Mouse (Mus musculus) liver, embryonic 16.5 days (tissue): Measurements from ENCODE around the gene Cmtm4. TPM values are rescaled to one million over a fixed set of nuclear protein-coding genes. Genes with fewer than 3 reads are reported as not detected.

Experiments used
- ATAC-seq: fragments of 200-750 bp; cut with Nextera tagmentation; 2 replicates; pipeline ENCODE4 v1.8.0; 2017; ENCODE audit warnings: low read depth, mild to moderate bottlenecking, moderate number of reproducible peaks, moderate library complexity
- H3K27ac ChIP-seq: fragments of 300-500 bp; sonication (generic); 2 replicates; pipeline ENCODE4 v1.5.1; 2014; ENCODE audit warnings: mild to moderate bottlenecking, low read length
- H3K27me3 ChIP-seq: fragments of 300-500 bp; sonication (generic); 2 replicates; pipeline ENCODE4 v1.6.1; 2014; ENCODE audit warnings: low read depth, low read length, mixed read lengths; ENCODE audit not compliant: control insufficient read depth, insufficient read depth
- H3K36me3 ChIP-seq: fragments of 300-500 bp; sonication (generic); 2 replicates; pipeline ENCODE4 v1.6.1; 2014; ENCODE audit warnings: mild to moderate bottlenecking; ENCODE audit not compliant: control insufficient read depth, insufficient read depth
- H3K4me1 ChIP-seq: fragments of 300-500 bp; sonication (generic); 2 replicates; pipeline ENCODE4 v1.6.1; 2014; ENCODE audit warnings: low read depth, low read length, mixed read lengths; ENCODE audit not compliant: control insufficient read depth
- H3K4me2 ChIP-seq: fragments of 300-500 bp; sonication (generic); 2 replicates; pipeline ENCODE4 v1.6.1; 2014; ENCODE audit warnings: low read depth, low read length, mixed read lengths
- H3K4me3 ChIP-seq: fragments of 300-500 bp; sonication (generic); 2 replicates; pipeline ENCODE4 v1.5.1; 2014; ENCODE audit warnings: low read depth, mild to moderate bottlenecking, low read length
- H3K9ac ChIP-seq: fragments of 300-500 bp; sonication (generic); 2 replicates; pipeline ENCODE4 v1.6.1; 2014; ENCODE audit warnings: low read depth, low read length
- H3K9me3 ChIP-seq: fragments of 300-500 bp; sonication (generic); replicated peaks from 2 replicates; pipeline ENCODE4 v1.6.1; 2016; ENCODE audit warnings: low read length; ENCODE audit not compliant: control insufficient read depth
- WGBS: fragments of 180-500 bp; shearing (Covaris S2); extraction: QIAGEN DNeasy Blood & Tissue Kit; methylation state at CpG from one replicate; pipeline ENCODE4 v1.1.7; 2014; ENCODE audit not compliant: insufficient replicate concordance; 5-methylcytosine and 5-hydroxymethylcytosine counted together
- polyA plus RNA-seq: library from polyadenylated mRNA; unstranded; fragments of >200 nt; fragmentation: Nextera tagmentation; extraction: Ambion mirVana; gene quantifications from 2 replicates; pipeline ENCODE4 v1.2.1, GENCODE M21; 2015

Gene Cmtm4
- polyA plus RNA-seq, 1 experiment from 2014 or later, result 0.45 TPM

- Histone ChIP-seq H3K27me3 (no peaks in the 10 kb centered on the region), H3K36me3 (no peaks in the 10 kb centered on the region), H3K4me1 (no peaks in the 10 kb centered on the region), H3K4me3 (no peak overlapping the region), H3K9me3 (no peaks in the 10 kb centered on the region), H3K9ac (no peak overlapping the region), H3K27ac (no peak overlapping the region; the same call in 1 of the 2 replicates), H3K4me2 (no peak overlapping the region)
- 65% methylated on average over 11 of the region's 11 CpGs for WGBS
- ATAC-seq, result no peak
These were observed 21.8 kb downstream of the Cmtm4 start for GRCm38 (mm10) chr8:104373779-104374178.

GRCm38 (mm10) chr8:104371121-104371520 is 24.5 kb downstream of the Cmtm4 start:
- Histone ChIP-seq H3K4me3 (no peak overlapping the region), H3K27ac (no peak overlapping the region), H3K9me3 (no peaks in the 10 kb centered on the region), H3K27me3 (no peaks in the 10 kb centered on the region), H3K9ac (no peak overlapping the region), H3K36me3 (no peaks in the 10 kb centered on the region), H3K4me1 (no peaks in the 10 kb centered on the region; the same call in 1 of the 2 replicates), H3K4me2 (no peak overlapping the region)
- 67% methylated on average over 6 of the region's 6 CpGs for WGBS
- no peak for ATAC-seq

- WGBS, result 61% methylated on average over 6 of the region's 6 CpGs
- H3K4me3 ChIP-seq, result no peak overlapping the region
These were observed 25.5 kb downstream of the Cmtm4 start for GRCm38 (mm10) chr8:104370071-104370470.

GRCm38 (mm10) chr8:104369591-104369990 is 26.0 kb downstream of the Cmtm4 start:
- ATAC-seq, result no peak

More at GRCm38 (mm10) chr8:104370071-104370470, 25.5 kb downstream of the Cmtm4 start:
- H3K4me2 ChIP-seq, result no peak overlapping the region
- no peaks in the 10 kb centered on the region for H3K27me3 ChIP-seq
- H3K9me3 ChIP-seq, result no peaks in the 10 kb centered on the region
- no peaks in the 10 kb centered on the region for H3K36me3 ChIP-seq
- no peak for ATAC-seq
- no peak overlapping the region for H3K27ac ChIP-seq
- no peaks in the 10 kb centered on the region; the same call in 1 of the 2 replicates for H3K4me1 ChIP-seq
- H3K9ac ChIP-seq, result no peak overlapping the region

DNA sequence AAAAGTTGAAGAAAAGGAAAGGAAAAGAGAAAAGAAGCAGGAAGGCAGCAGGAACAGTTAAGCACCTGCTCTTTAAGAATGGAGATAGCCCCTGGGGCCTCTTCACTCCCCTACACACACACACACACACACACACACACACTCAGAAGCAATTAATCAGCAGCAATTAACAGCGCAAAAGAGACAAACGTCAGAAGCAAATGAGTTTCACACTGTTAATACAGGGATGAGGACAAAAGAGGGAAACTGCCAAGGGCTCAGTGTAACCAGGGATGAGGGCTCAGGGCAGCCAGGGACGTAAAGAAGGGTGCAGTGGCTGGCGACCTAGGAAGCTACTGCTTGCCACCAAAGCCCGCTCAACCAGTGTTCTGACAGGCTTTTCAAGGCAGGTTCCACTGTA is 28.2 kb downstream of the Cmtm4 start:
- no peak for ATAC-seq
- Histone ChIP-seq H3K27me3 (no peaks in the 10 kb centered on the region), H3K4me3 (no peak overlapping the region), H3K9ac (no peak overlapping the region), H3K27ac (no peak overlapping the region), H3K4me2 (no peak overlapping the region), H3K36me3 (no peaks in the 10 kb centered on the region), H3K4me1 (no peaks in the 10 kb centered on the region; the same call in 1 of the 2 replicates), H3K9me3 (no peaks in the 10 kb centered on the region)
- WGBS, result 48% methylated on average over 5 of the region's 5 CpGs

More at GRCm38 (mm10) chr8:104369591-104369990, 26.0 kb downstream of the Cmtm4 start:
- H3K27ac ChIP-seq, result no peak overlapping the region
- H3K4me2 ChIP-seq, result no peak overlapping the region
- H3K4me1 ChIP-seq, result no peaks in the 10 kb centered on the region; the same call in 1 of the 2 replicates
- H3K4me3 ChIP-seq, result no peak overlapping the region
- no peaks in the 10 kb centered on the region for H3K27me3 ChIP-seq
- WGBS, result 68% methylated on average over 12 of the region's 12 CpGs
- H3K9me3 ChIP-seq, result no peaks in the 10 kb centered on the region
- H3K36me3 ChIP-seq, result no peaks in the 10 kb centered on the region
- no peak overlapping the region for H3K9ac ChIP-seq

GRCm38 (mm10) chr8:104365695-104366094 is 29.9 kb downstream of the Cmtm4 start:
- no peak; the same call in 1 of the 2 replicates for ATAC-seq
- no peak overlapping the region for H3K27ac ChIP-seq

DNA sequence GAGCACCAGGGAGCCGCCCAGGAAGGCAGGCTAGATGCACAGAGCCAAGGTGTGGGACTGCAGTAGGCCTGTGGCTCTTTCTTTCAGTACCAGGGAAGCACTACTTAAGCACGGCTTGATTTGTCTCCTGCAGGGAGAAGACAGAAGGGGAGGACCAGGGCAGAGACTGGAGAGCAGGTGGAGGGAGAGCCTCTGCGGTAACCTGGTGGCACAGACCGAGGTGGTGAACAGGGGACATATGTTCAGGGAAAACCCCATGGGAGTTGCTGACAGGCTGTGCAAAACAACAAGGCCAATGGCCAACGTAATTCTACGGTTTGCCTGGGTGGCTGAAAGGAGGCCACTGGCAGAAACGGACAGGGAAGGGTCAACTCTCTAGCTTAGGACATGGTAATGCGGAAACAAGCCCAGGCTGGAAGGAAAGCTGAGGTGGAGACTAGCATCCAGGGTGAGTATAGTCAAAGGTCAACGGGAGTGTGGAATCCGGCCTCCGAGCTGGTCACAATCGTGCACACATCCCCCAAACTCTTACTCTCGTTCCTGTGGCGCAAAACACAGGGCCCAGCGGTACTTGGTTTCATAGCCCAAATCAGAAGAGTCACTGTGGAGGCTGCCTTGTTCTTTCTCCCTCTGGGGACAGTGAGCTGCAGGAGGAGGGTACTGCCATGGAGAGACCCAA is 35.7 kb downstream of the Cmtm4 start:
- ATAC-seq, result peak; percentile 55
- Histone ChIP-seq H3K9ac (no peak overlapping the region), H3K4me3 (no peak overlapping the region), H3K27me3 (no peaks in the 10 kb centered on the region), H3K9me3 (no peaks in the 10 kb centered on the region), H3K27ac (no peak overlapping the region), H3K4me2 (no peak overlapping the region), H3K36me3 (no peaks in the 10 kb centered on the region), H3K4me1 (peaks cover 5% of the 10 kb centered on the region)
- WGBS, result 68% methylated on average over 15 of the region's 15 CpGs

More at GRCm38 (mm10) chr8:104365695-104366094, 29.9 kb downstream of the Cmtm4 start:
- Histone ChIP-seq H3K4me3 (no peak overlapping the region), H3K9ac (no peak overlapping the region), H3K4me2 (no peak overlapping the region), H3K9me3 (no peaks in the 10 kb centered on the region), H3K4me1 (no peaks in the 10 kb centered on the region; the same call in 1 of the 2 replicates), H3K27me3 (no peaks in the 10 kb centered on the region), H3K36me3 (no peaks in the 10 kb centered on the region)
- 75% methylated on average over 9 of the region's 9 CpGs for WGBS

DNA sequence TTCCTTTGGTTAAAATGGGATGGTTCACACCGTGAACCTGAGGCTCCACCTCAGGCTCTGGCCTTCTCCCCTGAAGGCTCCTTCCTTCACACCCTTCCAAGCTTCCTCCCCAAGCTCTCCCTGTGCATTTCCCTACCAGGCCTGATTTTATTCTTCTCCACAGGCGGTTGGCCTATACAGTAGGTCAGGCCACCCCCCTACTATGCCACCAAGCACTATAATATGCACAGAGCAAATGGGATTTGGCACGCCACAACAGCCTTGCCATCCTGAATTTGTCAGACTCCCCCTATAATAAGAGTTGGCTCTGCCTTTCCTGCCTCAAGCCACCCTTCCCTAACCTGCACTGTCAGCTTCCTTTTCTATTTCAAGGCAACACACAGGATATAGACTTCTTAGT is 37.0 kb downstream of the Cmtm4 start:
- H3K36me3 ChIP-seq, result no peaks in the 10 kb centered on the region
- no peaks in the 10 kb centered on the region for H3K9me3 ChIP-seq
- H3K27ac ChIP-seq, result no peak overlapping the region
- H3K4me2 ChIP-seq, result no peak overlapping the region
- no peaks in the 10 kb centered on the region for H3K27me3 ChIP-seq
- ATAC-seq, result no peak
- 70% methylated on average over 3 of the region's 3 CpGs for WGBS
- peaks cover 5% of the 10 kb centered on the region for H3K4me1 ChIP-seq
- no peak overlapping the region for H3K9ac ChIP-seq
- H3K4me3 ChIP-seq, result no peak overlapping the region

GRCm38 (mm10) chr8:104354504-104354903 is 41.1 kb downstream of the Cmtm4 start:
- H3K4me3 ChIP-seq, result no peak overlapping the region
- no peaks in the 10 kb centered on the region for H3K4me1 ChIP-seq
- H3K36me3 ChIP-seq, result no peaks in the 10 kb centered on the region
- 70% methylated on average over 10 of the region's 10 CpGs for WGBS
- no peak overlapping the region for H3K4me2 ChIP-seq
- ATAC-seq, result no peak
- no peaks in the 10 kb centered on the region for H3K9me3 ChIP-seq
- no peak overlapping the region for H3K9ac ChIP-seq
- H3K27ac ChIP-seq, result no peak overlapping the region
- H3K27me3 ChIP-seq, result no peaks in the 10 kb centered on the region
